Mouse (Mus musculus) kidney, adult 2 months (tissue): ENCODE results near the gene Ppm1h.

Experiments
- CTCF ChIP-seq: fragments of 200-500 bp; conservative IDR thresholded peaks from 2 replicates; pipeline ENCODE4 v1.5.1; 2011; ENCODE audit warnings: low read depth, mild to moderate bottlenecking, control low read depth, low read length, moderate library complexity, mixed read lengths; ENCODE audit not compliant: insufficient read depth, insufficient read length
- POLR2A ChIP-seq: fragments of 200-500 bp; IDR thresholded peaks from one replicate; pipeline ENCODE4 v1.6.1; 2011; ENCODE audit warnings: low read depth, low read length, control low read depth

GRCm38 (mm10) chr10:122672044-122672443 lies 6.5 kb upstream of the Ppm1h start:
- TF ChIP-seq CTCF (no peak), POLR2A (no peak)
